Mouse (Mus musculus) intestine, embryonic 15.5 days (tissue): ENCODE measurements around the gene Senp7. TPM values are rescaled to one million over a fixed set of nuclear protein-coding genes. Genes with fewer than 3 reads are reported as not detected.

ENCODE experiments used
- ATAC-seq: fragments of 200-750 bp; cut with Nextera tagmentation; 2 replicates; pipeline ENCODE4 v1.8.0; 2017; ENCODE audit warnings: moderate TSS enrichment, moderate library complexity
- H3K27ac ChIP-seq: fragments of 300-500 bp; sonication (generic); 2 replicates; pipeline ENCODE4 v1.5.1; 2015; ENCODE audit warnings: mild to moderate bottlenecking, inconsistent platforms
- H3K27me3 ChIP-seq: fragments of 300-500 bp; sonication (generic); replicated peaks from 2 replicates; pipeline ENCODE4 v1.6.1; 2015; ENCODE audit warnings: inconsistent platforms
- H3K36me3 ChIP-seq: fragments of 300-500 bp; sonication (generic); 2 replicates; pipeline ENCODE4 v1.6.1; 2015; ENCODE audit warnings: inconsistent platforms
- H3K4me1 ChIP-seq: fragments of 300-500 bp; sonication (generic); replicated peaks from 2 replicates; pipeline ENCODE4 v1.6.1; 2015; ENCODE audit warnings: inconsistent platforms
- H3K4me2 ChIP-seq: fragments of 300-500 bp; sonication (generic); replicated peaks from 2 replicates; pipeline ENCODE4 v1.6.1; 2015; ENCODE audit warnings: mild to moderate bottlenecking, inconsistent platforms
- H3K4me3 ChIP-seq: fragments of 300-500 bp; sonication (generic); replicated peaks from 2 replicates; pipeline ENCODE4 v1.5.1; 2015; ENCODE audit warnings: inconsistent platforms
- H3K9ac ChIP-seq: fragments of 300-500 bp; sonication (generic); 2 replicates; pipeline ENCODE4 v1.6.1; 2015; ENCODE audit warnings: inconsistent platforms
- H3K9me3 ChIP-seq: fragments of 300-500 bp; sonication (generic); 2 replicates; pipeline ENCODE4 v1.6.1; 2016; ENCODE audit warnings: inconsistent platforms
- WGBS: fragments of 180-500 bp; shearing (Covaris S2); methylation state at CpG from one replicate; pipeline ENCODE4 v1.1.7; 2015; 5-methylcytosine and 5-hydroxymethylcytosine counted together
- polyA plus RNA-seq: library from polyadenylated mRNA; unstranded; fragments of >200 nt; fragmentation: Nextera tagmentation; extraction: Ambion mirVana; gene quantifications from 2 replicates; pipeline ENCODE4 v1.2.1, GENCODE M21; 2015

Gene Senp7
- polyA plus RNA-seq, 1 experiment from 2014 or later = 21.3 TPM

GRCm38 (mm10) chr16:56037138-56038010 lies 10.8 kb upstream of the Senp7 start, which contains the start of gene Trmt10c:
TSS of gene Trmt10c (minus strand) at chr16:56037819.
- peak within 1 kb of the TSS; percentile 68 for H3K4me3 ChIP-seq
- no peaks in the 10 kb centered on the region for H3K9me3 ChIP-seq
- peak within 1 kb of the TSS; percentile 66 for H3K4me2 ChIP-seq
- H3K9ac ChIP-seq = peak within 1 kb of the TSS; percentile 90
- H3K27me3 ChIP-seq = no peaks in the 10 kb centered on the region
- H3K27ac ChIP-seq = peak within 1 kb of the TSS; percentile 93
- peaks cover 2% of the 10 kb centered on the region; the same call in 1 of the 2 replicates for H3K36me3 ChIP-seq
- peaks cover 6% of the 10 kb centered on the region for H3K4me1 ChIP-seq
- WGBS = under 1% methylated on average over 63 of the region's 63 CpGs
- ATAC-seq = peak; percentile 100

DNA sequence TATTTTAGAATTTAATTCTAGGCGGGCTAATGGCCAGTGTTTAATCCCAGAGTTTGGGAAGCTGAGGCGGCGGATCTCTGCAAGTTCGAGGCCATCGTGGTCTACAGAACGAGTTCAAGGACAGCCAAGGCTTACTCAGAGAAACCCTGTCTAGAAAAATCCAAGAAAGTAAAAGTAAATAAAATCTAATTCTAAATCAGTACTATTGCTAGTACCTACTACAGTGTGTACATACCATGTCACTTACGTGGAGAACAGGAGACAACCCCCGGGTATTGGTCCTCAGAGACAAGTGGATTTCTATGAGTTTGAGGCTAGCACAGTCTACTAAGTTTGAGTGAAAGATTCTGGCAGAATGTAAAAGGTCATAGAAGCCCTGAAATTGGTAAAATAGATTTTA lies 10.0 kb upstream of the Senp7 start:
- Histone ChIP-seq H3K4me2 (peak overlapping the region; percentile 66), H3K27ac (peak overlapping the region; percentile 93), H3K4me1 (peaks cover 6% of the 10 kb centered on the region), H3K36me3 (peaks cover 2% of the 10 kb centered on the region; the same call in 1 of the 2 replicates), H3K4me3 (peak overlapping the region; percentile 68), H3K27me3 (no peaks in the 10 kb centered on the region), H3K9ac (peak overlapping the region; percentile 90), H3K9me3 (no peaks in the 10 kb centered on the region)
- WGBS = 26% methylated on average over 8 of the region's 8 CpGs
- peak; percentile 42 for ATAC-seq

DNA sequence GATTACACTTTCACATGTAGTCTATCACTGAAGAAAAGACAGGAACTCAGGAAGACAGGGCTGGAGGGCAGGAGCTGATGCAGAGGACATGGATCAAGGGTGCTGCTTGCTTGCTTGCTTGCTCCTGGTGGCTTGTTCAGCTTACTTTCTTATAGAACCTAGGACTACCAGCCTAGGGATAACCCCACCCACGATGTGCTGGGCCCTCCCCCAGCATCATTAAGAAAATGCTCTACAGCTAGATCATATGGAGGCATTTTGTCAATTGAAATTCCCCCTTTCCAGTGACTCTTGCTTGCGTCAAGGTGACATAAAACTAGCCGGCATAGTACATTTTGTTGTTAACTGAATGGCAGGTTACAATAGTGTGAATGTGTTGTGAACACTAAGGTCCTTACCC lies 7.8 kb downstream of the Senp7 start:
- Histone ChIP-seq H3K4me1 (no peaks in the 10 kb centered on the region), H3K9me3 (no peaks in the 10 kb centered on the region), H3K4me2 (no peak overlapping the region), H3K27me3 (no peaks in the 10 kb centered on the region), H3K4me3 (no peak overlapping the region), H3K27ac (no peak overlapping the region), H3K9ac (no peak overlapping the region), H3K36me3 (no peaks in the 10 kb centered on the region)
- no peak for ATAC-seq
- 73% methylated on average over 3 of the region's 3 CpGs for WGBS

- H3K4me2 ChIP-seq = no peak overlapping the region
- H3K27ac ChIP-seq = no peak overlapping the region
- no peaks in the 10 kb centered on the region for H3K36me3 ChIP-seq
- no peaks in the 10 kb centered on the region for H3K9me3 ChIP-seq
- no peaks in the 10 kb centered on the region for H3K4me1 ChIP-seq
- H3K4me3 ChIP-seq = no peak overlapping the region
- 76% methylated on average over 7 of the region's 7 CpGs for WGBS
- H3K27me3 ChIP-seq = no peaks in the 10 kb centered on the region
- H3K9ac ChIP-seq = no peak overlapping the region
- no peak for ATAC-seq
These were observed 8.9 kb downstream of the Senp7 start for GRCm38 (mm10) chr16:56056944-56057590.

DNA sequence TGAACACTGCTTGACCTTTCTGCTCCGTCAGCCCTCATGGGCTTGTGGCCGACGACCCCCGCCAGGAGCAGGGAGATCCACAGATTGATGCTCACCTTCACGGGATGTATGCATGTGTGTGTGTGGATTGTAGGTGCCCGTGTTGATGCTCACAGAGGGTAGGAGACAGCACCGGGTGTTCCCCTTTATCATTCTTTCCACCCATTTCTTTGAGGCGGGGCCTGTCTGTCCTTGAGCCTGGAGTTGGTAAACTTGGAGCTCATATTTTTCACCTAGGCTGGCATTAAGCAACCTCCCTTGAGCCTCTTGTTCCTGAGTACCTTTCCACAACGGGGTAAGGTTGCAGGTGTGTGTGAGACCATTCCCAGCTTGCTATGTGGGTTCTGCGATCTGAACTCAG lies 10.0 kb downstream of the Senp7 start:
- Histone ChIP-seq H3K9ac (no peak overlapping the region), H3K4me3 (no peak overlapping the region), H3K27ac (no peak overlapping the region), H3K36me3 (no peaks in the 10 kb centered on the region), H3K4me2 (no peak overlapping the region), H3K4me1 (no peaks in the 10 kb centered on the region), H3K9me3 (no peaks in the 10 kb centered on the region), H3K27me3 (no peaks in the 10 kb centered on the region)
- no peak for ATAC-seq
- 82% methylated on average over 10 of the region's 10 CpGs for WGBS

- 74% methylated on average over 7 of the region's 7 CpGs for WGBS
- Histone ChIP-seq H3K4me3 (no peak overlapping the region), H3K4me2 (no peak overlapping the region), H3K36me3 (no peaks in the 10 kb centered on the region), H3K9me3 (no peaks in the 10 kb centered on the region), H3K4me1 (no peaks in the 10 kb centered on the region), H3K27me3 (no peaks in the 10 kb centered on the region), H3K9ac (no peak overlapping the region), H3K27ac (no peak overlapping the region)
- ATAC-seq = no peak
These were observed 14.0 kb downstream of the Senp7 start for GRCm38 (mm10) chr16:56061995-56062594.

- no peak overlapping the region for H3K4me3 ChIP-seq
- H3K4me1 ChIP-seq = no peaks in the 10 kb centered on the region
- no peak overlapping the region for H3K9ac ChIP-seq
- WGBS = 58% methylated on average over 11 of the region's 11 CpGs
- H3K27ac ChIP-seq = no peak overlapping the region
- no peaks in the 10 kb centered on the region for H3K27me3 ChIP-seq
- no peaks in the 10 kb centered on the region for H3K9me3 ChIP-seq
- H3K4me2 ChIP-seq = no peak overlapping the region
- no peak for ATAC-seq
- no peaks in the 10 kb centered on the region for H3K36me3 ChIP-seq
These were observed 14.8 kb downstream of the Senp7 start for GRCm38 (mm10) chr16:56062981-56063380.

DNA sequence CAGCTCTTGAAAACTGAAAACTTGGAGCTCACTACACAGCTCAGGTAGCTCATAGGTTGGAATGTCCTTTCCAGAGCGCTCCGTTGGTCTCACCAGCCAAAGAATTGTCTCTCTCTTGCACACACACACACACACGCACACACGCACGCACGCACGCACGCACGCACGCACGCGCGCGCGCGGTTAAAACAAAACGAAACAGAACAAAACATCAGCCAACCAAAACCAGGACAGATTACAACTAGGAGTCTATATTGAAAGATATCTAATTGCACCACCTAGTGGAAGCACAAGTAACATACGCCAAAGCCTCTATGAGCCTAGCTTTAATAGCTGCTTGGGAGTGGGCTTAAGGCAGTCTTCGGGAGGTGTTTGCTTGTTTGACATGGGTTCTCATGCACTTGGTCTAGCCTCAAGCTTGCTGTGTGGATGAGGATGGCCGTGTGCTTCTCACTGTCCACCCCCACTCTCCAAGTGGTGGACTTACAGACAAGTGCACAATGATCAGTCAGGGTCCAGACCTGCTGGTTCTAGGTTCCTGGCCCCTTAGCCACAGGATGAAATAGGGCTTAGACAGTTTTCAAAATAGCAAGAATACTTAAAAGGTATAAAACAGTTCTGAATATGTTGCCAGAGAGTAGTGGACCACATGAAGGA lies 16.3 kb downstream of the Senp7 start:
- 5% methylated on average over 20 of the region's 20 CpGs for WGBS
- H3K4me1 ChIP-seq = no peaks in the 10 kb centered on the region
- ATAC-seq = peak; percentile 94
- peak overlapping the region; percentile 76 for H3K4me2 ChIP-seq
- no peaks in the 10 kb centered on the region for H3K27me3 ChIP-seq
- H3K9me3 ChIP-seq = no peaks in the 10 kb centered on the region
- peak overlapping the region; percentile 43 for H3K4me3 ChIP-seq
- H3K27ac ChIP-seq = no peak overlapping the region
- H3K9ac ChIP-seq = peak overlapping the region; percentile 43
- no peaks in the 10 kb centered on the region for H3K36me3 ChIP-seq

DNA sequence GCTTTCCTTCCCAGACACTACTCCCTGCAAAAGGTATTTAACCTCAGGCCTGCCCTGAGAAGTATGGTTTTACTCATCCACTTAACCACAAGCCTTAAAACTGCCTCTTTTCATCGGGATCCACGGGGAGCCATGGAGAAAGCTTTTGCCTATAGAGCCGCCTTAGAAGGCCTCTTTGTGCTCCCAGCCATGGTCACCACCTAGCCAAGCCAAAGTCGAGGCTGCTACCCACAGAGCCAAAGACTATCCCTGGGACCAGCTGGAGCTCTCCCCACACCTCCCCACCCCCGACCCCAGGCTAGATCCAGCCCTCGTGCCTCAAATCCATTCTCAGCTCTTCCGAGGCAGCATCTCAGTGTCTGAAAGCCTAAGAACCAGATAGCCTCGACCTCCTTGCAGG lies 18.0 kb downstream of the Senp7 start:
- 59% methylated on average over 8 of the region's 8 CpGs for WGBS
- Histone ChIP-seq H3K4me1 (no peaks in the 10 kb centered on the region), H3K4me2 (no peak overlapping the region), H3K4me3 (no peak overlapping the region), H3K27ac (no peak overlapping the region), H3K9me3 (no peaks in the 10 kb centered on the region), H3K9ac (no peak overlapping the region), H3K27me3 (no peaks in the 10 kb centered on the region), H3K36me3 (no peaks in the 10 kb centered on the region)
- ATAC-seq = no peak

GRCm38 (mm10) chr16:56068523-56069070 lies 20.5 kb downstream of the Senp7 start:
- H3K9ac ChIP-seq = no peak overlapping the region
- no peak overlapping the region for H3K27ac ChIP-seq
- WGBS = 90% methylated on average over 6 of the region's 6 CpGs
- no peak for ATAC-seq
- no peaks in the 10 kb centered on the region for H3K36me3 ChIP-seq
- H3K4me3 ChIP-seq = no peak overlapping the region
- no peaks in the 10 kb centered on the region for H3K4me1 ChIP-seq
- H3K27me3 ChIP-seq = no peaks in the 10 kb centered on the region
- H3K4me2 ChIP-seq = no peak overlapping the region
- H3K9me3 ChIP-seq = no peaks in the 10 kb centered on the region

GRCm38 (mm10) chr16:56071317-56072232 lies 23.4 kb downstream of the Senp7 start:
- no peak overlapping the region for H3K9ac ChIP-seq
- 48% methylated on average over 5 of the region's 5 CpGs for WGBS
- 0 out of 2 replicates have a peak, but pooled peaks cover 4% of the 10 kb centered on the region for H3K4me1 ChIP-seq
- H3K36me3 ChIP-seq = no peaks in the 10 kb centered on the region
- no peak overlapping the region for H3K4me2 ChIP-seq
- H3K27ac ChIP-seq = no peak overlapping the region
- H3K27me3 ChIP-seq = no peaks in the 10 kb centered on the region
- no peaks in the 10 kb centered on the region for H3K9me3 ChIP-seq
- peak; percentile 53 for ATAC-seq
- H3K4me3 ChIP-seq = no peak overlapping the region
